In the genomic region with DNA sequence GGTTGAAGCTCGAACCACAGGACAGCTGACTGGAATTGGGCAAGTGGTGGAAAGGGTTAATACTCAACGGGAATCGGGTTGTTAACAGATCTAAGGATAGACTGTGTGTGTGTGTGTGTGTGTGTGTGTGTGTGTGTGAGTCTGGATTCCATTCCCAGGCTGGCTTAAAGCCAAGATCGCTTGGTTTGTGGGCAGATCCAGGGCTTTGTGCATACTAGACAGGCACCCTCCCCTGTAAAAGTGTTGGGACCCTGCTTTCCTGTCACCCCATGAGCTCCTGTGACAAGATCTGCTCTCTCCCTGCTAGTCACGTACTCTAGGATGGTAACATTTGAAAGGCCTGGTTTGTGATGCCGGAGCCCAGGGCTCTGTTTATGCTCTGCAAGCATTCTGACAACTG, we compare ENCODE assay signal across 9 mouse cellular contexts. TPM values are rescaled to one million over a fixed set of nuclear protein-coding genes. Genes with fewer than 3 reads are reported as not detected.
A peak's percentile ranks its signal among the peaks of the same experiment; 100 is the strongest.
DNase-seq lines count a peak whose midpoint lies in the region; ATAC-seq and TF ChIP-seq lines count a peak whose summit lies in the region.
"Had no signal": no experiment of that assay in that cellular context is flagged by ENCODE, and none has a peak within 500 bp of the region (broad histone marks: within the 10 kb centered on the region; RNA-seq: fewer than 3 reads in every experiment).

No protein-coding gene starts in this region.

- no peak for TF ChIP-seq CTCF in stomach, postnatal 0 days (IDR thresholded peaks at IDR 0.05; ENCODE audit: low read depth)

- no peak overlapping the region for H3K9ac ChIP-seq in neural tube, embryonic 13.5 days
- no peak overlapping the region for H3K9ac ChIP-seq in neural tube, embryonic 15.5 days (replicated peaks)
- H3K9ac ChIP-seq in hindbrain, embryonic 12.5 days: 0 out of 2 replicates have a peak overlapping the region, but pooled peaks have one; percentile 8
- H3K9ac ChIP-seq in limb, embryonic 12.5 days (replicated peaks): peak overlapping the region; percentile 8; the same call in 1 of the 2 replicates
- H3K9ac ChIP-seq in stomach, postnatal 0 days (ENCODE audit: low read length): no peak overlapping the region

- H3K4me2 ChIP-seq in neural tube, embryonic 13.5 days: no peak overlapping the region
- H3K4me2 ChIP-seq in neural tube, embryonic 15.5 days: no peak overlapping the region
- no peak overlapping the region for H3K4me2 ChIP-seq in hindbrain, embryonic 12.5 days (replicated peaks)
- H3K4me2 ChIP-seq in limb, embryonic 12.5 days: no peak overlapping the region
- no peak overlapping the region for H3K4me2 ChIP-seq in stomach, postnatal 0 days (replicated peaks; ENCODE audit: low read depth)

- 39% methylated on average over 6 of the region's 6 CpGs for WGBS in neural tube, embryonic 13.5 days
- 44% methylated on average over 6 of the region's 6 CpGs for WGBS in neural tube, embryonic 15.5 days
- 53% methylated on average over 6 of the region's 6 CpGs for WGBS in hindbrain, embryonic 12.5 days
- WGBS in limb, embryonic 12.5 days: 27% methylated on average over 6 of the region's 6 CpGs
- 18% methylated on average over 6 of the region's 6 CpGs for WGBS in stomach, postnatal 0 days

- H3K27me3 ChIP-seq in neural tube, embryonic 13.5 days: no peaks in the 10 kb centered on the region
- no peaks in the 10 kb centered on the region for H3K27me3 ChIP-seq in neural tube, embryonic 15.5 days (replicated peaks)
- no peaks in the 10 kb centered on the region for H3K27me3 ChIP-seq in hindbrain, embryonic 12.5 days
- H3K27me3 ChIP-seq in limb, embryonic 12.5 days: no peaks in the 10 kb centered on the region
- H3K27me3 ChIP-seq in stomach, postnatal 0 days (ENCODE audit: control insufficient read depth, insufficient read depth, low read length): no peaks in the 10 kb centered on the region

- H3K27ac ChIP-seq in neural tube, embryonic 13.5 days (replicated peaks): peak overlapping the region; percentile 59
- no peak overlapping the region for H3K27ac ChIP-seq in neural tube, embryonic 15.5 days (replicated peaks)
- H3K27ac ChIP-seq in hindbrain, embryonic 12.5 days: peak overlapping the region; percentile 60; the same call in 1 of the 2 replicates
- peak overlapping the region; percentile 86 for H3K27ac ChIP-seq in limb, embryonic 12.5 days
- peak overlapping the region; percentile 45 for H3K27ac ChIP-seq in stomach, postnatal 0 days (replicated peaks)
- H3K27ac ChIP-seq: macrophage had no signal

- ATAC-seq in neural tube, embryonic 13.5 days (ENCODE audit: low read depth): no peak
- no peak; the same call in 1 of the 2 replicates for ATAC-seq in neural tube, embryonic 15.5 days (ENCODE audit: low FRiP score)
- peak; percentile 26; the same call in 1 of the 2 replicates for ATAC-seq in hindbrain, embryonic 12.5 days (ENCODE audit: low FRiP score)
- ATAC-seq in limb, embryonic 12.5 days (ENCODE audit: insufficient number of reproducible peaks, insufficient read depth, low FRiP score, low TSS enrichment, low read depth): no peak
- ATAC-seq in stomach, postnatal 0 days (ENCODE audit: low FRiP score, low TSS enrichment): no peak

- peaks cover 49% of the 10 kb centered on the region for H3K36me3 ChIP-seq in neural tube, embryonic 13.5 days
- peaks cover 45% of the 10 kb centered on the region for H3K36me3 ChIP-seq in neural tube, embryonic 15.5 days
- peaks cover 49% of the 10 kb centered on the region for H3K36me3 ChIP-seq in hindbrain, embryonic 12.5 days
- H3K36me3 ChIP-seq in limb, embryonic 12.5 days: peaks cover 49% of the 10 kb centered on the region
- peaks cover 21% of the 10 kb centered on the region for H3K36me3 ChIP-seq in stomach, postnatal 0 days (ENCODE audit: control insufficient read depth, insufficient read depth, low read length)

- H3K4me3 ChIP-seq in neural tube, embryonic 13.5 days: no peak overlapping the region
- no peak overlapping the region for H3K4me3 ChIP-seq in neural tube, embryonic 15.5 days (replicated peaks)
- no peak overlapping the region for H3K4me3 ChIP-seq in hindbrain, embryonic 12.5 days
- no peak overlapping the region for H3K4me3 ChIP-seq in limb, embryonic 12.5 days (replicated peaks)
- H3K4me3 ChIP-seq in stomach, postnatal 0 days (ENCODE audit: low read depth, low read length): no peak overlapping the region

- peak; percentile 73 for DNase-seq in adrenal gland, postnatal 10 days
- no peak for DNase-seq in adrenal gland, adult 8-10 months
- peak; percentile 46 for DNase-seq in stomach, postnatal 0 days (ENCODE audit: low spot score)
- DNase-seq in gastrocnemius, adult 18-20 months (ENCODE audit: low spot score): no peak

- H3K4me1 ChIP-seq in neural tube, embryonic 13.5 days (replicated peaks): peaks cover 30% of the 10 kb centered on the region
- peaks cover 10% of the 10 kb centered on the region for H3K4me1 ChIP-seq in neural tube, embryonic 15.5 days
- peaks cover 30% of the 10 kb centered on the region for H3K4me1 ChIP-seq in hindbrain, embryonic 12.5 days
- peaks cover 46% of the 10 kb centered on the region for H3K4me1 ChIP-seq in limb, embryonic 12.5 days (replicated peaks)
- no peaks in the 10 kb centered on the region; the same call in 1 of the 2 replicates for H3K4me1 ChIP-seq in stomach, postnatal 0 days (replicated peaks; ENCODE audit: control insufficient read depth, insufficient read depth)

- no peaks in the 10 kb centered on the region for H3K9me3 ChIP-seq in neural tube, embryonic 13.5 days
- H3K9me3 ChIP-seq in neural tube, embryonic 15.5 days (replicated peaks): no peaks in the 10 kb centered on the region
- no peaks in the 10 kb centered on the region for H3K9me3 ChIP-seq in hindbrain, embryonic 12.5 days (replicated peaks)
- no peaks in the 10 kb centered on the region for H3K9me3 ChIP-seq in limb, embryonic 12.5 days
- H3K9me3 ChIP-seq in stomach, postnatal 0 days (ENCODE audit: control insufficient read depth, low read length): no peaks in the 10 kb centered on the region

- no peak for TF ChIP-seq EP300 in stomach, postnatal 0 days (optimal IDR thresholded peaks at IDR 0.05)

RNA-seq across cellular contexts. Expression of a gene that starts 5.7 kb away (rescaled TPM):
- 10 to 100 TPM in 1 of 2 experiments, 1 to 10 TPM in 1; 8.4 to 10.2 TPM for total RNA-seq in adrenal gland, postnatal 10 days (2021)
- 10 to 100 TPM in 1 of 4 experiments, 1 to 10 TPM in 3; 6.7 to 10.7 (median 8.3) TPM for total RNA-seq in adrenal gland, adult 8-10 months (2022)
- 3.1 and 3.5 TPM in 2 replicates for polyA plus RNA-seq in neural tube, embryonic 13.5 days (2015; fragmentation: Nextera tagmentation; extraction: Ambion mirVana)
- 2.5 and 5.1 TPM in 2 replicates for polyA plus RNA-seq in neural tube, embryonic 15.5 days (2015; fragmentation: Nextera tagmentation; extraction: Ambion mirVana)
- 3.6 and 4.6 TPM in 2 replicates for polyA plus RNA-seq in hindbrain, embryonic 12.5 days (2016; fragmentation: Nextera tagmentation; extraction: Ambion mirVana)
- 1.9 and 2.4 TPM in 2 replicates for polyA plus RNA-seq in limb, embryonic 12.5 days (2016; fragmentation: Nextera tagmentation; extraction: Ambion mirVana)
- 2.2 and 2.4 TPM in 2 replicates for polyA plus RNA-seq in stomach, postnatal 0 days (2015; fragmentation: Nextera tagmentation; extraction: Ambion mirVana)
- 1 to 10 TPM; 2.1 to 2.2 TPM for total RNA-seq in gastrocnemius, adult 18-20 months (2021)

RNA-seq across cellular contexts. Expression of a gene that starts 51.3 kb away (rescaled TPM):
- total RNA-seq in adrenal gland, postnatal 10 days (2021): 10 to 100 TPM in 1 of 2 experiments, 1 to 10 TPM in 1; 7.4 to 12.0 TPM
- 10 to 100 TPM; 10.4 to 19.9 (median 14.2) TPM for total RNA-seq in adrenal gland, adult 8-10 months (2022)
- 13.9 and 14.4 TPM in 2 replicates for polyA plus RNA-seq in neural tube, embryonic 13.5 days (2015; fragmentation: Nextera tagmentation; extraction: Ambion mirVana)
- polyA plus RNA-seq in neural tube, embryonic 15.5 days (2015; fragmentation: Nextera tagmentation; extraction: Ambion mirVana): 12.4 and 14.4 TPM in 2 replicates
- 11.7 and 12.8 TPM in 2 replicates for polyA plus RNA-seq in hindbrain, embryonic 12.5 days (2016; fragmentation: Nextera tagmentation; extraction: Ambion mirVana)
- polyA plus RNA-seq in limb, embryonic 12.5 days (2016; fragmentation: Nextera tagmentation; extraction: Ambion mirVana): 10.8 and 13.2 TPM in 2 replicates
- 3.2 and 3.7 TPM in 2 replicates for polyA plus RNA-seq in stomach, postnatal 0 days (2015; fragmentation: Nextera tagmentation; extraction: Ambion mirVana)
- 1 to 10 TPM; 5.0 to 6.3 TPM for total RNA-seq in gastrocnemius, adult 18-20 months (2021)

RNA-seq across cellular contexts. Expression of a gene that starts 58.5 kb away (rescaled TPM):
- 10 to 100 TPM; 26.6 to 29.4 TPM for total RNA-seq in adrenal gland, postnatal 10 days (2021)
- total RNA-seq in adrenal gland, adult 8-10 months (2022): 10 to 100 TPM; 34.6 to 43.1 (median 37.8) TPM
- polyA plus RNA-seq in neural tube, embryonic 13.5 days (2015; fragmentation: Nextera tagmentation; extraction: Ambion mirVana): 14.9 and 16.6 TPM in 2 replicates
- 20.3 and 21.6 TPM in 2 replicates for polyA plus RNA-seq in neural tube, embryonic 15.5 days (2015; fragmentation: Nextera tagmentation; extraction: Ambion mirVana)
- 27.4 and 28.0 TPM in 2 replicates for polyA plus RNA-seq in hindbrain, embryonic 12.5 days (2016; fragmentation: Nextera tagmentation; extraction: Ambion mirVana)
- 35.9 and 40.1 TPM in 2 replicates for polyA plus RNA-seq in limb, embryonic 12.5 days (2016; fragmentation: Nextera tagmentation; extraction: Ambion mirVana)
- 17.6 and 18.0 TPM in 2 replicates for polyA plus RNA-seq in stomach, postnatal 0 days (2015; fragmentation: Nextera tagmentation; extraction: Ambion mirVana)
- 10 to 100 TPM; 22.7 to 25.2 TPM for total RNA-seq in gastrocnemius, adult 18-20 months (2021)

Comparison
In these comparisons a context has a peak if more than half of its experiments do, and no peak if none do; other contexts are left out.
1. DNase-seq: peak in adrenal gland, postnatal 10 days (single experiment) and stomach, postnatal 0 days (single experiment); none in adrenal gland, adult 8-10 months (single experiment) and gastrocnemius, adult 18-20 months (single experiment).
2. H3K9ac ChIP-seq: peak in hindbrain, embryonic 12.5 days (single experiment) and limb, embryonic 12.5 days (single experiment); none in neural tube, embryonic 13.5 days (single experiment), neural tube, embryonic 15.5 days (single experiment) and stomach, postnatal 0 days (single experiment).